Mouse (Mus musculus): ENCODE measurements around the gene Hormad2.

The Hormad2 gene

DNA sequence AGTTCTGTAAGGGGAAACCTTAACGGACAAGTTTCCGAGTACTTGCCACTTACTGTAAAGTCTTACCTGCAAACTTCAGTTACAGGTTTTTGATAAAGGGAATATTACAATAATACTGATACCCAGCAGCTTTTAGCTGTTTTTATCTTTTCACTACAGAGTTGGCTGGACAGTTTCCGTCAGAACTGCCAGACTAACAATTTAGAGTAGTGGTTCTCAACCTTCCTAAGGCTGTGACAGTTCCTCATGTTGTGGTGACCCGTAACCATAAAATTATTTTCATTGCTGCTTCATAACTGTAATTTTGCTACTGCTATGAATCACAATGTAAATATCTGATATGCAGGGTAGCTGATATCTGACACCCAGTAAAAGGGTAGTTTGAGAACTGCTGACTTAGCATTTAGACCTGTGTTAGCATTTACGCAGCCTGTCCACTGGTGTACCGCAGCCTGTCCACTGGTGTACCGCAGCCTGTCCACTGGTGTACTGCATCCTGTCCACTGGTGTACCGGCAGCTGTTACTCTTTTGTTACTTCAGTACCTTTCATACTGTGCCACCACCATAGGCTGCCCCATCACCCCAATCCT is 104.1 kb downstream of the Hormad2 start:
- no peak for DNase-seq

DNA sequence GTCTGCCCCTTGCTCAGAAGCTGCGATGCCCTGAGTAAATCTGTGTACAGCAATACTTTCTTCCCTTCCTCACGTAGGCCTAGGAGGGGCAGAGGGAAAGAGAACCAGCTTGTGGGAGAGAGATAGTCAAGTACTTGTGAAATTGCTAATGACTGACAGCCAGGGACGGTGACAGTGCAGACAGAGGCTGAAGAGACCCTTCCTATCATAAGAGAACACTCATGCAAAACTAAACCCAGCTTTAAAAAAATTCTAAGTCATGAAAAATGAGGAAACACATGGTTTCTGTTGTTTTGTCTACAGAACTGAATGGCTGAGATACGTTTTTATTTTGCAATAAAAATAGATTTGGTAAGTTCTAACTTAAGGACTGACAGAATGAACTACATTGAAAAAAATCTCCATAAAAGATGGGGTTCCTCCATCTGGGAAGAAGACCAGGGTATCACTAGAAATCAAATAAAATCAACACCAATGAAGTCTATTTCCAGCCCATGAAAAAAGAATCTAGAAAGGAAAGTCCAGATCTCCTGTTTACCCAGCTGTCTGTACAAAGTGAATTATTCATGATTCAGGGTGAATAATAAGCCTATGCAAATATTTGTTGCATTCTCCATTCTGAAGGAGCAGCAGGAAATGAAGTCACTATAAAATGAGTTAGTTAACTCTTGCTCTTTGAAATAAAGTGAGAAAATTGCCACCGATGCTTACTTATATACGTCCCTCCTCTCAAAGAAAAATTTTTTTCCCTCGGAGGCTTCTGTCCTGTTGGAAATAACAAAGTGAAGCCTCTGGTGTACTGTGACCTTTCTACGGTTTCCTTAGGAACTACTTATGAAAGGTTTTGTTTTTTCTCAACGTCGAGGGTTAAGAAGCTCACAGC is 104.9 kb downstream of the Hormad2 start:
- DNase-seq: no peak

GRCm38 (mm10) chr11:4332961-4333360 is 107.9 kb downstream of the Hormad2 start:
- DNase-seq: no peak

- DNase-seq: no peak
Measured at GRCm38 (mm10) chr11:4328188-4328587, 112.7 kb downstream of the Hormad2 start.

DNA sequence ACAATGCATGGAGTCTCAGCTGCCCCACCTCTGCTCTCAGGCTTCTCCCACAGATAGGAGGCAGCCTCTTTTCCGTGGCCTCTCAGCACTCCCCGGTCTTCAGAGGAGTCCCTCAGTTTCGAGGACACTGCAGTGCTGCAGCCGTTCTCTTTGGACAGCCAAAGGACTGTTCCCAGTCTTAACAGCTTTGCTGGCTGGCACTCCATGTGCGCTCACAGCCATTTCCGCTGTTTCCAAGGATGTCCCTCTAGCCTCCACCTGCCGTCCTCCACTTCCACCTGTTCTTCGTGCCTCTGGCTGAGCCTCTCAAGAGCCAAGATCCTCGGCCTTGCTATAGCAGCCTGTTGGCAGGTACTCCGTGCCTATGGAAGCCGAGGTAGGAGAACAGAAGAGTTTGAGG is 117.4 kb downstream of the Hormad2 start:
- no peak for DNase-seq

DNA sequence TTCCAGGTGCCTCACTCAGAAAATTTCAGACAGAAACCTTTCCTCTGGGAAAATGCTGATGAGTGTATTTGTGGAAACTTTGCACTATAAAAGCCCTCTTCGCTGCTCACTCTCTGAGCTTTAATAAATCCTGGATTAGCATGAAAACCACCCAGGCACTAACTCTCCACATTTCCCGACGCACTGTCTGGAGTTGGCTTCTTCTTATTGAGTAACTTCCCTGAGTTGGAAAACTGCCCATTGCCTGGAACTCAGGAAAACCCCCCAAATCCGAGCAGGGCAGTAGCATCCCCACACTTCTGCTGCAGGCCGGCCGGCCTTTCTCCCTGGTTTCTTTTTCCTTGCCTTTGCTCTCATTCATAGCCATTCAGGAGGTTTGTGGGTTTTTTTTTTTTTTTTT is 118.0 kb downstream of the Hormad2 start:
- DNase-seq: no peak

- DNase-seq: no peak
Measured at GRCm38 (mm10) chr11:4320876-4321275, 120.0 kb downstream of the Hormad2 start.

- DNase-seq: no peak
Measured at GRCm38 (mm10) chr11:4319212-4319955, 121.5 kb downstream of the Hormad2 start.

DNA sequence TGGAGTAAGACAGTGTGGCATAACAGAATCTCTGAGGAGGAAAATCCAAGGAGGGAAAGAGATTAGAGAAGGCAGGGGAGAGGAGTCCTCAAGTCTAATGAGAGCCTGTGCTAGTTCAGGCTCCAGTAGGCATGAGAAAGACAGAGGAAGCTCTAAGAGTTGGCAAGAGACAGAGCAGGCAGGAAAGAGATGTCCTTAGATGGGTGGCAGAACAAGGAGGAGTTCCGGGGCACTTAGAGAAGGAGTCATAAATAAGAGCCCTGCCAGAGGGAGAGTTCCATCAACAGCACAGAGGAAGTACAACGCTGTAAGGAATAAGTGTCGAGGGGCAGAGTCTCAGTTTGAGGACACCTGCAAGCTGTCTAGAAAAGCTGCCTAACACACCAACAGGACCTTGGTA is 122.9 kb downstream of the Hormad2 start:
- no peak for DNase-seq

DNA sequence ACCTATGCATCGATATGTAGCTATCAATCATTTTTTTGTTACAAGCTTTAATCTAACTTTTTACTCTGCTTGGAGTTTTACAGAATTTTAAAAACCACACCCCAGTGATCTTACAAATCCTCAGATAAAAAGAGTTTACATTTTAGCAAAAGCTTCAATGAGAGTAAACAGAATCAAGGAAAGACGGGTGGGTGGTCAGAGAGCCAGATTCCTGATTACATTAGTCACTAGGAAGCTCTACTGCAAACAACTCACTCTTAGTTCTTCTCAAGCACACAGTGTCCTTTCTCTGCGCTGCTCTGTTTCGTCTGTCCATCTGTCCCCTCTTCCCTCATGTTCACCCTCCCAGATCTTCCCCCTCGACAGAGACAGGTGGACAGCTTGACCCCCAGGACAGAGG is 123.6 kb downstream of the Hormad2 start:
- DNase-seq: no peak

DNA sequence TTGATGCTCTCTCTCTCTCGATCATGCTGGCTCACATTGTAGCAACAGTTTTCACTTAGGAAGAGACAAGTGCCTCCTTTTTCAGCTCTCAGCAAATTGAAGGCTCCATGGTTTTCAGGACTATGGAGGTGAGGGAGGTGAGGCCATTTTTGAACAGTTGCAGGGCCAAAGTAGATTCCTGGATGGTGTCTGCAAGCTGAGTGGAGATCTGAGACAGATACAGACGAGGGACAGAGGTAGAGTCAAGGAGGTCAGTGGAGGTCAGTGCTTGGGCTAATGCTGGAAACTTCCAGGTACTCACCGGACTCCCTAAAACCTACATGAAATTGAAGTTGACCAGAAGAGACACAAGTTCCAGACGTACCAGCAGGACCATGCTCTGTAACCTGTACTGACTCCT is 128.7 kb downstream of the Hormad2 start:
- no peak for DNase-seq

- no peak for DNase-seq
Measured at GRCm38 (mm10) chr11:4310324-4310723, 130.6 kb downstream of the Hormad2 start.

DNA sequence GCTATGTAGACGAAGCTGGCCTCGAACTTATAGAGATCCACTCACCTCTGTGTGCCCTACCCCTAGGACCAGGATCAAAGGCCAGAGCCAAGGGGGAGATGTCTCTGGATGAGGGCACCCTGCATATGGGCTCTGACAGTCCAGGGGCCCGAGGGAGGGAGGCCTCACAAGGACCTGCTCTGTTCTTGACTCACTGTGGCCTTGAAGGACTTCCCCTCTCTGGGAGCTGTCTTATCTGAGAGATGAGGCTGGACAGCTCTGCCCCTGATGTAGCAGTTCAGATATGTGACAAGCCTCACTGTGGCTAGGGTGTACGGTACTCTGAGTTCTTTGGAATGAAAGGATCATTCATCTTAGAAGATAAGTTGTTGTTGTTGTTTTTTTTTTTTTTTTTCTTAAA is 131.3 kb downstream of the Hormad2 start:
- no peak for DNase-seq

GRCm38 (mm10) chr11:4308514-4309450 is 132.1 kb downstream of the Hormad2 start:
- no peak for DNase-seq

DNA sequence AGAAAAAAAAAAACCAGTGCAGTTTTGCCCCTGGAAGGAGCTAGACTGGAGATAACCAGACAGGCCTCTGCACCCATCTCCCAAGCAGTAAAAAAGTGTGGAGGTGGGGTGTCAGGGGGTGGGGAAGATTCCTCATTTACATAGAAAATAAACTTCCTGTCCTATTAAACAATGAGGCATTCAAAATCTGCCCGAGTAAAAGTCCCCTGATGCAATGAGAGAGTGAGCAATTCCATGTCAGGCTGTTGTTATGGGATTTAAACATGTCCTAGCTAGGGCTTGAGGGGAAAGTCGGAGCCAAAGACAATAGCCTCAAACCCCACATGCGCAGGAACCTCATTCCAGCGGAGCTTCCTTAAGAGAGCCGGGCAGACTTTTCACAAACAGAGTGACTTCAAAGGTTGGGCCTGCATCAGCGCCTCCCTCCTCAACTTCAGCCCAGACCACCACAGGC is 132.8 kb downstream of the Hormad2 start:
- DNase-seq: no peak

GRCm38 (mm10) chr11:4306086-4306485 is 134.8 kb downstream of the Hormad2 start:
- no peak for DNase-seq

- DNase-seq: no peak
Measured at GRCm38 (mm10) chr11:4305090-4305489, 135.8 kb downstream of the Hormad2 start.

- DNase-seq: no peak
Measured at GRCm38 (mm10) chr11:4304203-4304602, 136.7 kb downstream of the Hormad2 start.

GRCm38 (mm10) chr11:4303033-4303432 is 137.9 kb downstream of the Hormad2 start:
- no peak for DNase-seq

- no peak for DNase-seq
Measured at GRCm38 (mm10) chr11:4302363-4302913, 138.5 kb downstream of the Hormad2 start.

DNA sequence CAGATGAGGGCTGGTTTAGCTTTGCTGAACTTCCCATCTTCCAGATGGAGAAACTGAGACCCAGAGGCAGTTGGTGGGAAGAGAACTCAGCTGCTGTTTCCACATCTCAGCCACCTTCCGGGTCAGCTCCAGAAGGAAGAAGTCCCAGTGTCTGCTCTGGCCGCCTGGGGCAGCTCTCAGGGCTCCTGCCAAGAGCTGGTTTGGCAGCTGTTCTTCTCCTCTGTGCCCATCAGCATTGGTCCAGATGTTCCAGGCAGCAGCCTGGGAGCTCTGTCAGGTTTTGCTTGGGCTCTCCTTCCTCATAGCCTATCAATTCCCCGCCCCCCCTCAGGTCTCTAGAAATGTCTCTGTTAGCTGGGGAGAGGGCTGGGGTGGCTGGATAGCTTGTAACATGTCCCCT is 140.2 kb downstream of the Hormad2 start:
- DNase-seq: no peak
